Mouse (Mus musculus): ENCODE results near the gene Nin. TPM values are rescaled to one million over a fixed set of nuclear protein-coding genes. Genes with fewer than 3 reads are reported as not detected.

The Nin gene
- 17.8 and 22.6 TPM in 2 replicates for polyA plus RNA-seq (2012; rRNA removed)

DNA sequence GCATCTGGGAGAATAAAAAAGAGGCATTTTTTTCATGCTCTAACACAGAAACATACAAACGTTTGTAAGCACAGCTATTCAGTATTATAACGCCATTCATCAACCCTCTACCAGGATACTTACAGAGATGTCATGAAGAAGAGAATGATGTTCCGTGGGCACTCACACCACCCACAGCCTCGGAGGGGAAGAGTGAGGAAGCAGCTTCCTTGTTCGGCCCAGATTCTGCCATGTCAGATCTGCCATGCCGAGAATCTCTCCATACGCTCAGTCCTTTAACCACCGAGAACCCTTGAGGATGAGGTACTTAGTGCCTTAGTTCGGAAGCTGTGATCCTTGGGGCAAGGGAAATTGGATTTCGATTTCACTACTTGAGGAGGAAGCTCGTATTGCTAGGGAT lies at the start of gene Nin:
Gene Nin (minus strand): TSS at position 367 of the 400 bp plus-strand sequence.

DNA sequence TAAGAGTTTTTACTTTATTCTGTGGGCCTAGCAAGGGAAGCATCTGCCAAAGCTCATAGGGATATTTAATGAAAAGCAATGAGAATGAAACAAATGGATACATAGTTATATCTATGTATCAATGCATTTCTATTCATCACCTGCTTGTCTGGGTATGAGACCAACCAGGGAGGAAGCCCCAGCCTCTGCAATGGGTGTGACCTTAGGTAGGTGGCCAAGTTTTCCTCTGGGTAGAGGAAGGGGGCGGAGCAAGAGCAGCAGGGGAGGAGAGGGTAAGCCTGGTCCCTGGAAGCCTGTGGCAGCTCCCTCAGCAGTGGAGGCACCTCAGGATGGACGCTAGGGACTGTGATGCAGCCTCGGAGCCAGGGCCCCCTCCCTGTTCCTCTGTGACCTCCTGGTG lies 40.3 kb upstream of the Nin start, which contains the start of gene Abhd12b:
Gene Abhd12b (plus strand): TSS at position 301 of the 400 bp plus-strand sequence.

DNA sequence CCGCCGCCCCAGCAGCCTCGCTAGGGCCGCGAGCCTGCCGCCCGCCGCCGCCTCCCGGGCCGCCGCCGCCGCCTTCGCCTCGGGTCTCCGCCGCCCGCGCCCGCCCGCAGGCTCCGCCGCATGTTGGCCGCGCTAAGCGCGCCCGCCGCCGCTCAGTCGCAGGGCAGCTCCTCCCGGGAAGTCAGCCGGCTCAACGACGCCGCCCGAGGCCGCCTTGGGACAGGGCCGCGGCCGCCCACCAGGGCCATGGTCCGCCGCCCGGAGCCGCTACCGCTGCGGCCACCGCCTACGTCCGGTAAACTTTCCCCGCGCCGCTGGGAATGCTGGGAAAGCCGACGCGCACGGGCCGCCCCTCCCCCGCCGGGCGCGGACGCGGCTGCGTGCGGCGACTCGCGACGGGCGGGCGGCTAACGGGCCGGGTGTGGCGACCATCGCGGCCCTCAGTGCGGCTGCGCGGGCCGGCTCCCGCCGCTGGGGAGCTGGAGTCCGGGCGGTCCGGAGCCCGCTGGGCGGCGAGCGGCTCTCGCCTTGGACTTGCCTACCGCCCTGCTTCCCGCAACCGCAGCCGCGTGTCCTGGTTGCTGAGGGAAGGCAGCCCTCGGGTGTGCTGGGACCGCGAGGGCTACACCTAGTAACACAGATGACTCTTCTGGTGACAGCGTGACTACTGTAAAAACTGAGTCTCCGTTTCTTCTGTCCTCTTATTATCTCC lies 126.6 kb downstream of the Nin start, which contains the start of gene Sav1:
Gene Sav1 (minus strand): TSS at position 217 of the 712 bp plus-strand sequence.

Other genes with a start within 250 kb of the Nin start
- gene Atl1, start 221.1 kb downstream of the Nin start, polyA plus RNA-seq (2012; rRNA removed) = 27.9 and 42.5 TPM in 2 replicates
- gene Map4k5, start 220.5 kb downstream of the Nin start, polyA plus RNA-seq (2012; rRNA removed) = 17.5 and 27.9 TPM in 2 replicates
- 38.1 and 54.5 TPM in 2 replicates for gene Sav1, start 126.7 kb downstream of the Nin start, polyA plus RNA-seq (2012; rRNA removed)
- 0.07 and 0.09 TPM in 2 replicates for gene Abhd12b, start 40.4 kb upstream of the Nin start, polyA plus RNA-seq (2012; rRNA removed)
- gene Pygl, start 117.8 kb upstream of the Nin start, polyA plus RNA-seq (2012; rRNA removed) = 6.5 and 7.4 TPM in 2 replicates
- gene Trim9, start 233.9 kb upstream of the Nin start, polyA plus RNA-seq (2012; rRNA removed) = 16.4 and 18.6 TPM in 2 replicates